Mouse (Mus musculus) small intestine, adult 2 months (tissue): ENCODE results near the gene Sertad2. TPM values are rescaled to one million over a fixed set of nuclear protein-coding genes. Genes with fewer than 3 reads are reported as not detected.

Source experiments
- H3K27ac ChIP-seq: fragments of 200-500 bp; 2 replicates; pipeline ENCODE4 v1.5.1; 2012; ENCODE audit warnings: low read depth, low read length, control low read depth, inconsistent platforms; ENCODE audit not compliant: insufficient read depth
- H3K27me3 ChIP-seq: fragments of 200-500 bp; 2 replicates; pipeline ENCODE4 v1.6.1; 2012; ENCODE audit warnings: mild to moderate bottlenecking, moderate library complexity, low read length, inconsistent platforms; ENCODE audit not compliant: control insufficient read depth, insufficient read depth
- H3K36me3 ChIP-seq: fragments of 200-500 bp; 2 replicates; pipeline ENCODE4 v1.6.1; 2012; ENCODE audit warnings: mild to moderate bottlenecking, low read length, control low read depth, inconsistent platforms; ENCODE audit not compliant: control insufficient read depth, insufficient read depth
- H3K4me1 ChIP-seq: fragments of 200-500 bp; 2 replicates; pipeline ENCODE4 v1.6.1; 2012; ENCODE audit warnings: low read length, inconsistent platforms, mixed read lengths; ENCODE audit not compliant: control insufficient read depth, insufficient read depth, insufficient read length
- H3K4me3 ChIP-seq: fragments of 200-500 bp; 2 replicates; pipeline ENCODE4 v1.5.1; 2012; ENCODE audit warnings: low read depth, mild to moderate bottlenecking, control low read depth, inconsistent platforms, low read length, moderate library complexity
- CTCF ChIP-seq: fragments of 200-500 bp; IDR thresholded peaks from 2 replicates; pipeline ENCODE4 v1.5.1; 2012; ENCODE audit warnings: low read depth, mild to moderate bottlenecking, control low read depth, inconsistent platforms, low read length, moderate library complexity, mixed read lengths; ENCODE audit not compliant: insufficient replicate concordance, insufficient read length; ENCODE audit errors: extremely low read depth
- POLR2A ChIP-seq: fragments of 200-500 bp; IDR thresholded peaks from 2 replicates; pipeline ENCODE4 v1.6.1; 2012; ENCODE audit warnings: low read depth, mild to moderate bottlenecking, control low read depth, inconsistent platforms, low read length, moderate library complexity
- WGBS: fragments of 180-500 bp; shearing (Covaris S2); methylation state at CpG from one replicate; pipeline ENCODE4 v1.1.7; 2018; 5-methylcytosine and 5-hydroxymethylcytosine counted together
- polyA plus RNA-seq: library from polyadenylated mRNA; depleted of rRNA; stranded (reverse); fragments of >200 nt; gene quantifications from 2 replicates; pipeline ENCODE4 v1.2.3, GENCODE M21; 2012

The Sertad2 gene
- polyA plus RNA-seq, 1 experiment, result 47.8 TPM

DNA sequence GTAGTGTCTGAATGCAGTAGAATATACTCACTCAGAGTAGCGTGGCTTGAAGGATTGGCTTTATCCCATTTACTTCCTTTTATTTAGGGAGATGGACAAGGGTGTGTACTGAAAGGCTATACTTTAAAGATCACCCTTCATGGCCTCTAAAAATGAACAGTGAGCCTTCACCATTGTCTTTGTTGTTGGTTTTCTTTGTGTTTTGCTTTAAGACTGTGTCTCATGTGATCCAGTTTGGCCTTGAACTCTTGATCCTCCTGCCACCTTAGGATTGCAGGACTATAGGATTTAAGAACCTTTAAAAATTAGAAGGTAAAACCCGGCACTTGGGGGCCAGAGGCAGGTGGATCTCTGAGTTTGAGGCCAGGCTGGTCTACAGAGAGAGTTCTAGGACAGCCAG lies 6.4 kb downstream of the Sertad2 start:
- no peaks in the 10 kb centered on the region for H3K36me3 ChIP-seq
- H3K27ac ChIP-seq, result no peak overlapping the region
- WGBS, result 91% methylated on average over 2 of the region's 2 CpGs
- H3K27me3 ChIP-seq, result no peaks in the 10 kb centered on the region
- TF ChIP-seq POLR2A, result no peak
- TF ChIP-seq CTCF, result no peak
- no peak overlapping the region for H3K4me3 ChIP-seq
- H3K4me1 ChIP-seq, result peaks cover 4% of the 10 kb centered on the region; the same call in 1 of the 2 replicates

DNA sequence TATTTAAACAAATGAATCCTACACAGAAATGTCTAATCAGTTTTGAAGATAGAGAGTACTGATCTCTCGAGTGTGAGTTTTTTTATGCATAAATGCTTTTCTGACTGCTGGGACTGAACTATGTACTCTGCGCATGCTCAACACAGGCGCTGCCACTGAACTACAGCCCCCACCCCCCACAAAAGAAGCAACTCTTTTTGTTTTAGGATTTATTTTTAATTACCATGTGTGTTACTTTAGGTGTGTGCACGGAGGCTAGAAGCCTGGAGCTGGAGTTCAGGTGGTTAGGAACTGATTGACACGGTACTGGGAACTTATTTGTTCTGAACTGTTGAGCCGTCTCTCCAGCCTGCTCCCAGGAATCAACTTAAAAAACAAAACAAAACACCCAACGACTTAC lies 7.1 kb downstream of the Sertad2 start:
- Histone ChIP-seq H3K4me3 (no peak overlapping the region), H3K4me1 (peaks cover 4% of the 10 kb centered on the region; the same call in 1 of the 2 replicates), H3K27me3 (no peaks in the 10 kb centered on the region), H3K36me3 (no peaks in the 10 kb centered on the region), H3K27ac (no peak overlapping the region)
- WGBS, result 75% methylated on average over 7 of the region's 7 CpGs
- TF ChIP-seq CTCF, result no peak
- TF ChIP-seq POLR2A, result no peak

DNA sequence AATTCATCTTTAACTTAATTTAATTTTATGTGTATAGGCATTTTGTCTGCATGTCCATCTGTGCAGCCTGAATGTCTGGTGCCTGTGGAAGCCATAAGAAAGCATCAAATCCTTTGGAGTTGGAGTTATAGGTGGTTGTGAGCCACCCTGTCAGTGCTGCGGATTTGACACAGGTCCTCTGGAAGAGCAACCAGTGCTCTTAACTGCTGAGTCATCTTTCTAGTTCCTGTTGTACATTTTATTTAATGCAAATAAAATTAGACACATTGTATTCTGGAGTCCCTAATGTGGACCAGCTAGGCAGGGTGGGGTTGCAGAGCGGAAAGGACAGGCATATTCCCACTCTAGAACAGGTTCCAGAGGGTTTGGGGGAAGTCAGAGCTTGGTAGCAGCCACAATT lies 9.0 kb downstream of the Sertad2 start:
- no peaks in the 10 kb centered on the region for H3K27me3 ChIP-seq
- peaks cover 6% of the 10 kb centered on the region; the same call in 1 of the 2 replicates for H3K4me1 ChIP-seq
- WGBS, result 70% methylated on average over 2 of the region's 2 CpGs
- H3K36me3 ChIP-seq, result no peaks in the 10 kb centered on the region
- no peak overlapping the region for H3K27ac ChIP-seq
- no peak for TF ChIP-seq CTCF
- no peak for TF ChIP-seq POLR2A
- no peak overlapping the region for H3K4me3 ChIP-seq

DNA sequence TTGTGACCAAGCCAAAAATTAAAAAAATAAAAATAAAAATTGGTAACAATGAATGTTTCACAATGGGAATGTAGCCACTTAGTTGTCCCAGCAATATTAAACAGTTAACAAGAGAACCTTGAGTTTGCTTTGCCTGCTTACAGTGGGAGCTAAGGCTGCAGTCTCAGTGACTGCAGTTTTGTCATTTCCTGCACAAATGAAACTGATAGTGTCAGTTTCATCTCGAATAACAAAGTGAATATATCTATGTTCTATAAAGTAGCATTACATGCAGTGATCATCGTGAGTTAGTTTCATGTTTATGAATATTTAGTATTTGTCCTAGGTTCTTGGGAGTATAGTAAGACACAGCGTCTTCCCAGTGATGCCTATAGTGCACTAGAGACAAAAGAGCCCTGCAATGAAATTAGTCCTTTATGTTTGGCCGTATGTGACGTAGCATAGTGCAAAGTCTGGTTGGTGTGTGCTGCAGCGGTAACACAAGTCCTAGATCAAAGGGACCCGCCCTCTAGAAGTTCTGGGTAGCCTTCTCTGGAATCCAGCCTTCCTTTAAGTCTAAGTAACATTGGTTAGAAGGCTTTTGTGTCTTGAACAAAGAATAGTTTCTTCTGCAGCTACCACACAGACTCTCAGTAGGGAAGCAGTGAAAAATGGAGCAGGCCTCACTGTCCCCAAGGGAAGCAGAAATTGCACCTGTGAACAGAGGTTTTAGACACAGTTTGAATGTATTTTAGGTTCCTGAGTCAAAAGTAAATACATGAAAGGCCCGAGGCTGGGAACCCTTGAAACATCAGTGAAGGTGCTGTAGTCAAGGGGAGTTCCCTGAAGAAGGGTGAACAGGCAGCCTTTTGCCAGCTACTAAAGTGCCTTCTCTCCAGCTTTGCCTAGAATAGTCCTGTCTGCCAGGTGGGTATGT lies 10.0 kb downstream of the Sertad2 start:
- H3K36me3 ChIP-seq, result no peaks in the 10 kb centered on the region
- peaks cover 6% of the 10 kb centered on the region; the same call in 1 of the 2 replicates for H3K4me1 ChIP-seq
- H3K27ac ChIP-seq, result peak overlapping the region; percentile 62
- TF ChIP-seq CTCF (no peak), POLR2A (no peak)
- H3K27me3 ChIP-seq, result no peaks in the 10 kb centered on the region
- H3K4me3 ChIP-seq, result no peak overlapping the region
- WGBS, result 21% methylated on average over 8 of the region's 8 CpGs

DNA sequence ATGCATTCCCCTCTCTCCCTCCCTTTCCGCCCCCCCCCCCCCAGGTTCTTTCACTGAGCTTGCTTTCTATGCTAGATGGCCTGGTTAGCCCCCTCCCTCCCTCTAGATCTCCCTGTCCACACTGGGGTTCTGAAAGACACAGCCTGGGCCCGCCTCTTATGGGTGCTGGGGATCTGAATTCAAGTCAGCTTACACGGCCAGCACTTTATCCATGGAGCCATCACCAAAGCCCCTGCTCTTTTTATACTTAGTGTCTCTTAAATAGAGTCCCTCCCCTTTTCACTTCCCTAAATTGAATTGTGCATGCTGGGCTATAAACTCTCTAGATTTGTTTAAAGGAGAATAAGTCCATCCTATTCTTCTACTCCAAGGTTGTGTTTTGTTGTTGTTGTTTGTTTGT lies 12.6 kb downstream of the Sertad2 start:
- no peaks in the 10 kb centered on the region for H3K27me3 ChIP-seq
- WGBS, result 86% methylated on average over 3 of the region's 3 CpGs
- H3K4me3 ChIP-seq, result no peak overlapping the region
- no peak for TF ChIP-seq CTCF
- no peak for TF ChIP-seq POLR2A
- no peaks in the 10 kb centered on the region for H3K36me3 ChIP-seq
- H3K27ac ChIP-seq, result no peak overlapping the region
- peaks cover 14% of the 10 kb centered on the region; the same call in 1 of the 2 replicates for H3K4me1 ChIP-seq

DNA sequence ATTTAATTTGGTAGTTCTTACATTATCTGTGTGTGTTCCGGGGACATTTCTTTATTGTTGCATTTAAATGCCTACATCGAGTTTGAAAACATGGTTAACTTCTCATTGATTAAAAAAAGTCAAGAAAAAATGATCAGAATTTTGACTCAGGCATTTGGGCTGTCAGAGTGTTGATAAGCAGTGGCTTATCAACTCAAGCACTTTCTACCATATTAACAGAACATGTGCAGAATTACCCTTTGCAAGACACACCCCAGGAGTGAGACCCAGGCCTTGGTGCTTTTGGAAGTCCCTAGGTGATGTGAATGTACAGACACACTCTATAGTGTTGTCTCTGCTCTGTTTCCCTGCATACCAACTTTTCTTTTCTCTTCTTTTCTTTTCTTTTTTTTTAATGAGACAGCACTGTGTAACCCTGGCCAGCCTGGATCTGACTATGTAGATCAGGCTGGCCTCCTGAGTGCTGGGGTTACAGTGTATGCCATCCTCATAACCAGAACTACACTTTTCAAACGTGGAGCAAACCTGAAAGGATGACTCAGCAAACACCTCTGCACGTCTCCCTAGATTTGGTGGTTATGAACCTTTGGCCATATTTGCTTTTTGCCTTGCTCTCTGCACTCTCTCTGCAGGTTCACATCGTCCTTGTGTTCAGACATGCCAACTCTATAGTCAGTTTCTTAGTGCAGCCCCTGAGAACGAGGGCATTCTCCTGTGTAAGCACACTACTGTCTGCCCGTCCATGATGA lies 13.3 kb downstream of the Sertad2 start:
- WGBS, result 44% methylated on average over 7 of the region's 7 CpGs
- no peak for TF ChIP-seq CTCF
- TF ChIP-seq POLR2A, result no peak

More for the DNA sequence above, 13.3 kb downstream of the Sertad2 start:
- peaks cover 17% of the 10 kb centered on the region for H3K4me1 ChIP-seq
- no peaks in the 10 kb centered on the region for H3K27me3 ChIP-seq
- H3K27ac ChIP-seq, result no peak overlapping the region
- H3K4me3 ChIP-seq, result no peak overlapping the region
- no peaks in the 10 kb centered on the region for H3K36me3 ChIP-seq
